Mouse (Mus musculus) urinary bladder, postnatal 36 days (tissue): Measurements from ENCODE around the gene Slc1a3.

Experiments
- DNase-seq, 2 experiments: peaks; one replicate each; pipeline ENCODE4 v3.0.0; 2022; ENCODE audit warnings: low spot score in 2 of 2, mixed read lengths in 1 of 2

The Slc1a3 gene

DNA sequence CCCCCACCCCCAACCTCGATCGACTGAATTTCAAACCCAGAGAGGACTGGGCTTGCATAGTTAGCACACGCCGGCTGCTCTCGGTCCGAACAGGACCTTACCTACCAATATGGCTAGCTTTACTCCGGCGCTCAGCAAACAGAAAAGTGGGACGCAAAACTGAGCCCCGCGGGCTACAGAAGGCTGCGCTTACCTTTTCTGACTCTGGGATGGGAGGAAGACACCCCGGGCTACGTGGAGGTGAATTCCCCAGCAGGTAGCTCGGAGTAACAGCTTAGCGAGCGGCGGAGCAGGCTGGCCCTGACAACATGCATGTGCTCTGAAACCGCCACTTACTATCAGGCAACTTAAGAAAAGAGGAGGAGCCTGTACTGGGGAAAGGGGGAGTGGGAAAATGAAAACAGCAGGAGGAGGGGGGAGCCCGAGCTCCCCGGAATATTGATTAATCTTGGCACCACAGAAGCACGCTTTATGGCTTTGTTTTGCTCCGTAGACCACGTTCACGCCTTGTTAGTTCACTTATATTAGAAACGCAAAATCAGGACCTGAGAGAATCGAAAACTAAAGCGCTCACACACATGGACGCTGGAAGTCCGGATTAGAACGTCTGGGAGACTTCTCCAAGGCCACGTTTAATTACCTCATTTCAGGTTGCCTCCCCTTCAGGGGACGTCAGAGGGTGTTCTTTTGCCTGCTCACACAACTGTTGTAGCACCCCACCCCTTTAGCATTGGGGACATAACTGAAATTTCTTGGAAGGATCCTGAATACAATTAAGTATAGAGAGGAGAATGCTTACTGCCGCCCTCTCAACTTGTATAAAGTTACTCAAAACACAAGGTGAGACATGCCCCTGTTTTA, at the start of gene Slc1a3:
TSS of gene Slc1a3 (minus strand) at position 619 of the 861 bp plus-strand sequence.
- DNase-seq = peak; percentile 18 to 31

DNA sequence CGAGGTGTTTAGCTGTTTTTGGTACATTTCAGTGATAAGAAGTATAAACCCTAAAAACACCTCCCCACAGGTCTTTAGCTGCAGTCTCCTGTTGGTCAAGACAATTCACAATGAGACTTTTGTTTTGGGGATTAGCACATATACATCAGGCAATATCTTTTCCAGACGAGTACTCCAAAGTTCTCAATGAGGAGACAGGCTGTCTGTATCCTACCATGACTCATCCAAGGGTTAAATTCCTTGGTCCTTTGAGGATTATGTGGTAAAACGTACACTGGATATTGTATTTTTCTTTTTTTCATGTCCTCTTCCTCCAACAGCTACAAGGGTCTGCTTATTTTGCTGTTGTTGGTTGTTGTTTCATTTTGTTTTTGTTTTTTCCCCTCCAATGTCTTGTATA, 48.5 kb upstream of the Slc1a3 start:
- DNase-seq = no peak

DNA sequence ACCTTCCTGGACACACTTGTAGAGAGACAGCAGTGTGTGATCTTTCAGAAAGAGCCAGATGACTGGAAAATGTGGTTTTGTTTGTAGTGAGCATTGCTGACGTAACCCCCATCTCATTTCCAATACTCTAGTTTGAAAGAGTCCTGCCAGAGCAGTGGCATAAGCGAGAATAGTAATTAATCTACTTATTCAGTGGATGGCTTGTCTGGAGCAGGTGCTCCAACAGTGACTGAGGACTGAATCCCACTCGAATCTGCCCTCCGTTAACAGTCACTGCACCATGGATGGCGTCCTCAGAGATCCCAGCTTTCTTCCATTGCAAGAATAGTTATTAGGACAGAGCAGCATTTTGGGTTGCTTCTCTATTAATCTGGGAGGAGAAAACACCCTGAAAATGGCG, 45.9 kb upstream of the Slc1a3 start:
- no peak for DNase-seq

DNA sequence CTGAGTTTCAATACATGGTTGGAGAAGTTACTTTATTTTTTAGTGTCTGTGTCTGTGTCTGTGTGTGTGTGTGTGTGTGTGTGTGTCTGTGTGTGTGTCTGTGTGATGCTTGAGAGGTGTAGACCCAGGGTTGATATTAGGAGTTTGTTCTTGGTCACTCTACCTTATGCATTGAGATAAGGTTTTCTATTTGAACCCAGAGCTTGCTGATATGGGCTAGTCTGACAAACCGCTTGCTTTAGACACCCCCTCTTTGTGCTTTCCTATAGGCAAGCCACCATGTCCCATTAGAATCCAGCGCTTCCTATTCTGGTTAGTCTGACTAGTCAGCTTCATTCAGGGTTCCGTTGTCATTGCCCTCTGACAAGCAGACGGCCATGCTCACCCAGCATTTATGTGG, 39.2 kb upstream of the Slc1a3 start:
- DNase-seq = no peak

DNA sequence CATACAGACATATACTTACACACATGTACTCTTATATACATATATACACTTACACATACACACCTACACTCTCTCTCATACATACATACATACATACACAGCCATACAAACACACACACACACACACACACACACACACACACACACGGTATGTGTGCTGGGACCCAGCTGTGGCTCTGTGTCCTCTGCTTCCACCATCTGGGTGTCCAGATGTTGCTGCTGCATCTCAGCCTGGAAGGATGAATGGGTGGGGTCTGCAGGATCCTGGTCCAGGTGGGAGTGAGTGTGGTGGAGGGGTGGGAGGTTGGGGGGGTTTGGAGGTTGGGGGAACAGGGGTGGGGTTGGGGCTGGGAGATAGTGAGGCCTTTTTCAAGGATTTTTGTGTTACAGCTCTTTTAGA, 38.2 kb upstream of the Slc1a3 start:
- no peak for DNase-seq

DNA sequence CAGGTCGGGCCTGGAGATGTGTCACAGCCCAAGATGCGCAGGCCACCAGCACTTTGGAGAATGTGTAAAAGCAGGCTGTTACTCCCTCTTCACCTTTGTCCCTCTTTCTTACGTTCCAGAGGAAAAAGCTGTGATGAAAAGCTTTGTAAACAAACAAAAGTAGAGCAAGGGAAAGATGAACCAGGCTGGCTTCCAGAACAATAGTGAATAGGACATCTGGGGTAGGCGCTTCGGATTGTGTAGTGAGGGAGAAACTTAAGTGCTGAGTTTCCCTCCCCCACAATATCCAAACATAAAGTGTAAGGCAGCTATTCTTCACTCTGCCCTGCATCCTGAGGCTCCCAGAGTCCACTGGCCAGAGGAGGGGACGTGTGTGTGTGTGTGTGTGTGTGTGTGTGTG, 31.0 kb upstream of the Slc1a3 start:
- DNase-seq = no peak

DNA sequence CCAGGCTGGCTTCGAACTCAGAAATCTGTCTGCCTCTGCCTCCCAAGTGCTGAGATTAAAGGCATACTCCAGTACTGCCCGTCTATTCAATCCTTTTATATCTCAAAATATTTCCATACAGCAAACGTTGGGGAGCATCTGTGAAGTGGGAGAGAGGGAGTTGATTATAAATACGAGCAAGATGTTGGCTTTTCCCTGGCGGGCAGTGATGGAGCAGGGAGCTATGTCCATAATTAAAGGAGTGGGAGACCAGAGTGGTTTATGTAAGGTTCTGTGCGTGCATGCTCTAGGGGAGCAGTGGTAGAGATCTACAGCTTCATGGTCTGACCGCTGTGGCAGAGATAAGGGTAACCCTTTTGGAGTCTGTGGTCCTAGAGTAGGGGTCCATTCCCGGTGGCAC, 30.2 kb upstream of the Slc1a3 start:
- no peak for DNase-seq

DNA sequence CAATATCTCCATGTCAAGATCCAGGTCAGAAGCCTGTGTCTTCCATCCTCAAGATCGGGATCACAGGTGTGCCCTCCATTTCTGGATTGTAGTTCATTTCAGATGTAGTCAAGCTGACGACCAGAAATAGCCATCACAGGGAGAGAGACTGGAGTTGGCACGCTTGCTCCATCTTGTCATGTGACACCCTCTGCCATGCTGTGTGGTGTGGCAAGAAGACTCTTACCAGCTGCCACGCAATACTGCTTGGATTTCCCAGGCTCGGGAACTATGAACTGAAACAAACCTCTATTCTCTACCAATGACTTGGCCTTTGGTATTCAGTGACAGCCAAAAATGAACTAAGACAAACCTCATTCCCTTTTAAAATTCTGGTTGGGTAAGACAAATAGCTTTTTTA, 27.6 kb upstream of the Slc1a3 start:
- DNase-seq = peak in 1 of 2 experiments; percentile 14

DNA sequence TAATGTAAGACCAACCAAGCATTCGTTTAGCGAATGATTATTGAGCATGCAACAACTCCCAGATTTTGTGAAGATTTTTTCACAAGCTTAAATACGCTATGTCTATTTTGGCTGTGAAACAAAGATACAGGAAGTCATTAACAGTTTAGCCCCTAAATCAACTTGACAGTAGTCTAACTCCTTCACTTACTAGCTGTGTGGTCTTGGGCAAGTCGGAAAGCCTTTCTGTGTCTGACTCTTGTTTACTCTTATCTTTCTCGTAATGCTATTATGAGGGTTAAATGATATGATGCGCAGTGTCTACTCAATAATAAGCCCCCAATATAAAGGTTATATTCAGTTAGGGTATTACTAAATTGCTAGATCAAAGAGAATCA, 23.8 kb upstream of the Slc1a3 start:
- no peak for DNase-seq

DNA sequence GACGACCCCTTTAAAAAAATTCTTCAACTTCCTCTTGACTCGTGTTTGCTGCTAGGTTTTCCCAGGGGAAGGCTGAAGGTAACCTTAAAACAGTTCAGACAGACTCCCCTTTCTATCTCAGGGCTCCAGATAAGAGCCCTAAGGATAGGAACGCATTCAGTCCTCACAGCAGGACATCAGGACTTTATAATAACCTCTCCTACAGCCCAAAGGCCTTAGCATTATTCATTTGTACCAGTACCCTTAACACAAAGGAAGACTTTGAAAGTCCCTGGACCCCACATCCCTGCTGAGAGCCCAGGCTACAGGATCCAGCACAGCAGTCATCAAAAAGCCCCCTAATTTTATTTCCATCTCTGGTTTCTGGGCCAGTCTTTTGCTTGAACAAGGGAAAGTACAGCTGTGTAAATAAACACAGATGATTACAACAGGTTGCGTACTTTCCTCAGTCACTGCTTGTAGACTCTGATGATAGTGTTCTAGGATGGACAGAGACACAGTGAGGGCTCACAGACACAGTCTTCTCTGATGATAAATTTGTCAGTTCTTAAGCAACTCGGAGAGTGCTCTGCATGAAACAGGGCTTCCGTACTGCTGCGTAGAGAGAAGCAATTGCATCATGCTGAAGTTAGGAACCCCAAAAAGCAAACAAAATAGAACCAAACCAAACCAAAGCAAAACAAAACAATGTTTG, 23.3 kb upstream of the Slc1a3 start:
- no peak for DNase-seq

DNA sequence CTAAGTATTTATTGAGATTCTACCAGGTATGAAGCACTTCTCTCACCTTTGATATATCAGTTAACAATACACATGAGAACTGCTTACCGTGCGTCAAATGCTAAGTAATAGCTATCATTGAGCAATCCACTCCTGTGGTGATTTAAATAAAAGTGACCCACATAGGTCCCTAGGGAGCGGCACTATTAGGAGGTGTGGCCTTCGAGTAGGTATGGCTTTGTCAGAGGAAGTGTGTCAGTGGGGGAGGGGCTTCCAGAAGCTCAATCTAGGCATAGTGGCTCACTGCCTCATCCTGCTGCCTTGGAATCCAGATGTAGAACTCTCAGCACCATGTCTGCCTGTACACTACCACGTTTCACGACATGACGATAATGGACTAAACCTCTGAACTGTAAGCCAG, 18.3 kb upstream of the Slc1a3 start:
- no peak for DNase-seq

DNA sequence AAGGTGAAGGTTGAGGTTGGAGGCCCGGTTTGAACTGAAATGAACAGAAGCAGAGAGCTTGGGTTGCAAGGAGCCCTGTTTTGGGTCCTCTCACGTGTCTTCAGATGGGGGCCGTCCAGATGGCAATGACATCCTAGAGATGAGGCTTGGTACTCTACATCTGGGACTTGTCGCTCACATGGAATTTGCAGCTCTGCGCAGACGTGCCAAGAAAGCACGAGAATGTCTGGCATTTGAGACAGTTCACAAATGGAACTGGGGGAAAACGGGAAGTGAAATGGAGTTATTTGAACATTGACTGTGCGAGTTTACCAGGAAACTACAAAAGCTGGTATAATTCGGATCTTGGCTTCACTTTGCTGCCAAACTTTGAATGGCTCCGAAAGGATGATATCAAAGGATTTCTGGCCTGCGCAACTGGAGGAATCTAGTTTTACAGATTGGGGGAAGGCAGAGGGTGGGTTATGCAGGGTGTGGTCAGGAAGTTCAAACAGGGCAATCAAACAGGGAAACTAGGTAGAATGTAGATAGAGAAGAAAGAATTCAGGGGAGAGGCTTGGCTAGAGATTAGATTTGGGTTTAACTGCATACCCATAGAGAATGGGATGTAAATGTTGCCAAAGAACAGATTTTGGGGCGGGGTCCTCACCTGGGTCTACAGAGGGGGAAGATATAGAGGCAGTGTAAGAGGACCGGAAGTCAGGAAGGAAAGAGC, 12.0 kb upstream of the Slc1a3 start:
- DNase-seq = no peak

DNA sequence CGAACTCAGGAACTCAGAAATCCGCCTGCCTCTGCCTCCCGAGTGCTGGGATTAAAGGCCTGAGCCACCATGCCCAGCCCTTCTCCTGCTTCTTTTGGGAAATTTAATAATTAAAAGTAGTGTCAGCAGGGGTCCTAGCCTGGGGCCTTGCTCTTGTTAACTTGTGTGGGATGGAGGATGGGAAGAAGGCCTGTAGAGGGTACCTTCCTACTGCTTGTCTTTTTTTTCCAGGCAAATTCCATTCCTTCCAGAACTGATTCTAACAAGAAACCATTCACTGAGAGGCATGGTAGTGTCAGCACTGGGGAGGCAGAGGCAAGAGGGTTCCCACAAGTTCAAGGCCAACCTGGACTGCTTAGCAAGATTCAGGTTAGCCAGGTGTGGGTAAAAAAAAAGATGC, 11.2 kb upstream of the Slc1a3 start:
- no peak for DNase-seq

DNA sequence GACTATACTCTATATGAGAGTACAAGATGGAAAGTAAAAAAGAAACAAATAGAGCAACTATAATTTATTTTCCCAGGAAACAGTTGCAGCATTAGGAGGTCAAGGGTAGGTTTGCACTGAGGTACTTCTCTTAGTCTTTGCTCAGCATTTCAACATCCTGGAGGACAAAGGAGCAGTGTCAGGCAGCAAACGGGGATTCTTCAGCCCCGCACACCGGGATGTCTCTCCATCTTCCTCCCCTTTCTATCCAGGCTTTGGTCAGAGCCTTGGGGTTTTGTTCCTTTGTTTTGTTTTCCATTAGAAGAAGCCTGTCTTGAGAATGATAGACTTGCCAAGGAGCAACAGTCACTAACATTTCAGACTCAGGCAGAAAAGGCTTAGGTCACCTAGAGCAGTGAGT, 10.4 kb upstream of the Slc1a3 start:
- DNase-seq = no peak

DNA sequence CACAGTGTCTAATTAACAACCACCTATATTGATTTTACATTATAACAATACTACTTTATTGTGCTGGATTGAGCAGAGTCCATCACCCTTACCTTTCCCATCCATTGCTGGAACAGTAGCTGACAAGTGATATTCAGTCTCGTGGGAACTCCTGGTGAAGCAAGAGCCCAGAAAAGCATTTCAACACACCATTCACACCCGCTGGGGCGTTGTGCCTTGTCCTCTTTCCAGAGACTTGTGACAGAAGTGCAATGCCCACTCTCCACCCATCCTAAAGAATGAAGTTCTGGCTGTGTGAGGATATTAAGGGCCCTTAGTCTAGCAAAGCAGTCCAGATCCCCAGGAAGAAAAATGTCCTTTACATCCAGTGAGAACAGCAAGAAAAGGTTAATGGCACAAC, 7.9 kb upstream of the Slc1a3 start:
- DNase-seq = peak in 1 of 2 experiments; percentile 35

DNA sequence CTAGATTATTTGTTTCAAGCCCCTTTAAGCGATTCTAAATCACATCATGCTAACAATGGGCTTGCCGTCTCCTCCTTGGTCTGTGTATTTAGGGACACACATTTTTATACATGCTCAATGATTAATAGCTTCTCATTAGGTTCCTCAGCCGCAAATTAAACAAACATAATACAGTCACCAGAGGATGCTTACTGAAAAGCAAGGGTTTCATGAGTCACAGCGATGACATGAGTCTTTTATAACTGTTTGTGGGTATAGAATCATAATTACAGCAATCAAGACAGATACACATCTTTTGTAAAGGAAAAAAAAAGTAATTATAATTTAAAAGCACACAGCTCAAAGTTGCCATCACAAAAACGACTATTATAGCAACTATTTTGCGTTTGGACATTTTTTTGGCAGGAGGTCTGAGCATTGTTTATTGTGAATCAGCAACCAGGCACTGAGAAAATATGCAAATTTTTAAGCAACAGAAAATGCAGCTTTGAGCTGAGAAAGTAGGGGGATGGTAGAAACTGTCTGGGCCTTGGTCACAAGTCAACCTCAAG, 6.5 kb upstream of the Slc1a3 start:
- no peak for DNase-seq

DNA sequence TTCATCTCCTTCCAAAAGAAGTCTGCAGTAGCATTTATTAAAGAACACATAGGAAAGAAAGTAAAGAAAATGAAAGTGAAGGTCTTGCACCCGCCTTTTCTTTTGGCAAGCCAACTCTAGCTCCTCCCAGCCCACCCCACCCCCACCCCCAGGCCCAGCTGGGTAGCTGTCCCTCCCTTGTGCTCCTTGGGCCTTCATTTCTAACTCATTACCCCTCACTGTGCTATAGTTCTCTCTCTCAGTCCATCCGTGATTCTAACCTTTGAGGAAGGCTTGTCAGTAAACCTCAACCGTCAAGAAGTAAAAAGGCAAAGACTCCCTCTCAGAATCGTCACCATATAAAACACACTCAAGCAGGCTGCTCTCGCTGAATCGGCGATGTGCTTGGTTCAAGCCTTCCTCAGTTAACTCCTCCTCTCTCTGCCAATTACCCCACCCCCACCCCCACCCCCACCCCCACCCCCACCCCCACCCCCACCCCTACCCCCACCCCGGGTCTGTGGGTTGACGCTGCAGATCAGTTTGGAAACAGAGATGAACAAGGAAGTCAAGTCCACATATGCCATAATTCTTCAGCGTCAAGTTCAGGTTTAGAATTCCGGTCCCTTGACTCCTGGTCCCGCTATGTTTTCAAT, 5.9 kb upstream of the Slc1a3 start:
- DNase-seq = no peak

DNA sequence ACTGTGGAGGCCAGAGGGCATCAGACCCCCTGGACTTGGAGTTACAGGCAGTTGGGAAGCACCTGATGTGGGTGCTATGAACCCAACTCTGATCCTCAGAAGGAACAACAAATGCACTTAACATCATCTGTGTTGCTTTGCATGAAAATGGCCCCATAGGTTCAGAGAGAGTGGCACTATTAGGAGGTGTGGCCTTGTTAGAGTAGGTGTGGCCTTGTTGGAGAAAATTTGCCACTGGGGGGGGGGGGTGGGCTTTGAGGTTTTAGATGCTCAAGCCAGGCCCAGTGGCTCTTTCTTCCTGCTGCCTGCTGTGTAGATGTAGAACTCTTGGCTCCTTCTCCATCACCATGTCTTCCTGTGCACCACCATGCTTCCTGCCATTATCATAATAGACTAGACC, 5.1 kb upstream of the Slc1a3 start:
- DNase-seq = no peak

DNA sequence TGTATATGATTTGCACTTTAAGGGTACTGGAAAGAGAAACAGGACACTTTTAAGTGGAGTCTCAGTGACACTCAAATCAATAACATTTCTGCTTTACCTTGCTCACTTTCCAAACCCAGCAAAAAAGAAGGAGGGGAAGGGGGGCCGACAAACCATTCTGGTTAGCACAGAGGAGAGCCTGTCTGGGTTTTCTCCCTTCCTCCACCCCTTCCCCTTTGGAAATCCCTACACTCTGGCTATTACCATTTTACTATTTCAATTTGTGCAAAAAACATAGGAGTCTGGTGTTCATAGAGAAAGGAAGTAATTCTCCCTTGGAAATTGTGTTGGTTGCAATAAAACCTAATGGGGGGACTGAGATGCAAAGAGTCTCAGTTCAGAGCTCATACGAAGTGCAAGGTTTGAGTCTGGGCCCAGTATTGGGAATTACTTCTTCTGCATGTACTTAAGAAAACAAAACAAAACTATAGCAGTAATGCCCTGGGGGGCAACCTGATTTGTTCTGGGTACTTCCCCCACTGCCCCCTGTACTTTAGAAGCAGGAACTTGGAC, 1.9 kb upstream of the Slc1a3 start:
- no peak for DNase-seq

DNA sequence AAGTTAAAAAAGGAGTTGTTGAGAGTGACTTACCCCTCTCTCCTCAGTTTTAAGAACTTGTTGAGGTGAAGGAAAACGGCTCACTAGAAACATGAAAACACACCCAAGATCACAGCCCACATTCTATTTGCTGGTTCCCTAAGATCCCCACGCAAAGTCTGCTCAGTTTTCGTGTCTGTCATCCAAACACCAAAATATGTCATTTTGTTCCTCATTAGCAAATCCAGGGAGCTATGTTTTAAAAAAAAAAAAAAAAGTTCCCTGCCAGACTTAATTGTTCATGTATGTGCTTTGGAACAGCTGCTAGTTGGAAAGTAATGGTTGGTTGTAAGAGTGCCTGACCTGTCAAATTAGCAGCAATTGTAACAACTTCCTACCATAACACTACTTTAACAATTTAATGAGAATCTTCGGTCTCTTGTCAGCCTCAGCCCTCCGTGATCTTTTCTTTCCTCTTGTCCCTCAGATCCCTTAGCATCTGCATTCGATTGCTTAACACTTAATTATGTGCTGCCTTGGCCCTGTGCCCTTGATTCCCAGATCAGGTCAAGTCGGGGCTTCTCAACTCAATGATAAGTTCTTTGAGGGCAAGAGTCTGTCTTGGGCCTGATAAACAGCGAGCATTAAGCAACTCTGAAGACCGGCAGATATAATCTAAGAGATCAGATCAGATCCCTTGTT, 1.2 kb upstream of the Slc1a3 start:
- peak in 1 of 2 experiments; percentile 34 for DNase-seq

DNA sequence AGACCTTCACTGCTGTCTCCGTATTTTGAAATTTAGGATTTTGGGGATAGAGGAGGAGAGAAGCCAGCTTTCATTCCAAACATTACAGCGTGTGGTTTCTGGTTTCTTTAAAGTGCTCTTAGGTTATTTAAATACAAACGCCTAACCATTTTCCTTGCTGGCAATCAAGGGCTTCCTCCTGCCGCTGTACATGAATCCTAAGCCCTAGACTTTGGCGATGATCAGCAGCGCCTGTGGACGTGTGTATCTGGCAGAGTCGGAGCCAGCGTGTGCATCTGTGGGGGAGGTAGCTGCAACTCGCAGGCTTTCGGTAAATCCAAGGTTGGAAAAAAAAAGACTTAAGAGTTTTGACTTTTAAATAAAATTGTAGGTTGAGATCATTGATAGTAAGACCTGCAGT, 986 bp downstream of the Slc1a3 start:
- no peak for DNase-seq
